Mouse (Mus musculus): ENCODE data around the gene Morc3. TPM values are rescaled to one million over a fixed set of nuclear protein-coding genes. Genes with fewer than 3 reads are reported as not detected.

Gene Morc3
- 8.7 and 13.5 TPM in 2 replicates for polyA plus RNA-seq (2012; rRNA removed; ENCODE audit: low replicate concordance)

GRCm38 (mm10) chr16:93831627-93832395 is at the start of gene Morc3:
TSS of gene Morc3 (plus strand) at chr16:93832121.

GRCm38 (mm10) chr16:93883423-93884085 is 51.6 kb downstream of the Morc3 start, which contains the start of gene Chaf1b:
TSS of gene Chaf1b (plus strand) at chr16:93883901.

Other genes starting within 250 kb of the Morc3 start
- 8.1 and 10.3 TPM in 2 replicates for gene Setd4, start 228.1 kb upstream of the Morc3 start, polyA plus RNA-seq (2012; rRNA removed; ENCODE audit: low replicate concordance)
- 118 and 128 TPM in 2 replicates for gene Cbr1, start 226.3 kb upstream of the Morc3 start, polyA plus RNA-seq (2012; rRNA removed; ENCODE audit: low replicate concordance)
- gene Gm5678, start 204.0 kb upstream of the Morc3 start, polyA plus RNA-seq (2012; rRNA removed; ENCODE audit: low replicate concordance), result not detected in 2 replicates
- 7.7 and 34.7 TPM in 2 replicates for gene Cbr3, start 148.9 kb upstream of the Morc3 start, polyA plus RNA-seq (2012; rRNA removed; ENCODE audit: low replicate concordance)
- gene Dop1b, start 120.2 kb upstream of the Morc3 start, polyA plus RNA-seq (2012; rRNA removed; ENCODE audit: low replicate concordance), result 39.3 and 52.6 TPM in 2 replicates
- 1.4 and 11.4 TPM in 2 replicates for gene Chaf1b, start 51.8 kb downstream of the Morc3 start, polyA plus RNA-seq (2012; rRNA removed; ENCODE audit: low replicate concordance)
- 0.10 TPM in 1 of 2 replicates, not detected in the other for gene Cldn14, start 176.7 kb downstream of the Morc3 start, polyA plus RNA-seq (2012; rRNA removed; ENCODE audit: low replicate concordance)

All from subcutaneous adipose tissue, adult 2 months (tissue).